Mouse (Mus musculus): Measurements from ENCODE around the gene Tex21. TPM values are rescaled to one million over a fixed set of nuclear protein-coding genes. Genes with fewer than 3 reads are reported as not detected.

Tex21 gene
- polyA plus RNA-seq, 1 experiment from 2014 or later, result not detected

DNA sequence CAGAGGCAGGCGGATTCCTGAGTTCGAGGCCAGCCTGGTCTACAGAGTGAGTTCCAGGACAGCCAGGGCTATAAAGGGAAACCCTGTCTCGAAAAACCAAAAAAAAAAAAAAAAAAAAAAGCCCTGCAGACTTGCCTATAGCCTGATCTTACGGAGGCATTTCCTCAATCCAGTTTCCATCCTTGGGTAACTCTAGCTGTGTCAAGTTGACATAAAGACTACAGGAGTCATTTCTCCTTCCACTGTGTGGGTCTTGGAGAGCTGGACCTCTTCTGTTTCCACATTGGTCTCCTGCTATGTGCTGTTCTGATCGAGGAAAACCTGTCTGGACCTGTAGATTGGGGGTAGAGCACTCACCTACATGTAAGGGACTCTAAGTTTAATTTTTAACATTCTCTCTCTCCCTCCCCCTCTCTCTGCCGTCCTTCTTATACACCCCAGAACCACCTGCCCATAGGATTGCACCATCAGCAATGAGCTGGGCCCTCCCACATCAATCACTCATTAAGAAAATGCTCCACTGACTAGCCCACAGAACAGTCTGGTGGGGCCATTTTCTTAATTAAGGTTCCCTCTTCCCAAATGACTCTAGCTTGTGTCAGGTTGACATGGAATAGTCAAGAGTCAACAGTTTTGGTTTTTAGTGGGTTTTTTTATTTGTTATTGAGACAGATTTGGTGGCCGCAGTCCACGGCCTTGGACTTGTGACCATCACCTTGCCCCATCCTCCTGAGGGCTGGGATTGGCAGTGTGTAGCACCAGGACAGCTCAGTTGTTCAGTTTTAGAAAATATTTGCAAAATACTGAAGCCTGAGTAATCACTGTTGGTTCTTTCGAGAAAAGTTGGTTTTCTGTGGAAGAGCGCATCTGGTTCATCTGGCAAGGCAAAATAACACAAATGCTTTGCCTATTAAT lies 26.3 kb upstream of the Tex21 start:
- WGBS, result 90% methylated on average over 10 of the region's 10 CpGs

DNA sequence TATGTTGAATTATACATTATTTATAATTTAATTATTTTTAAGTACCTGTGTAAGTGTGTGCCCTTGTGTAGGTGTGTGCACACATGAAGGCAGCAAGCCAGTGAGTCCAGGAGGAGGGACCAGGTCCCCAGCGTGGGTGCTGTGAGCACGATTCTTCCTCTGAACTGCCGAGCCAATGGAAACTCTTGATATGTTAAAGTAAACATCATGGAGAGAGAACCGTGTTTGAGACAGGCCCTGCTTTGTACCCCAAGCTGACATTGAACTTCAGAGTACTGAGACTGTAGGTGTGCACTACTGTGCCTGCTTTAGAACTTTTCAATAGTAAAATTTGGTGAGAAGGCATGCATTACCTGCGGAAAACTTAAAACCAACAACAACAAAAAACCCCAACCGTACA lies 25.0 kb upstream of the Tex21 start:
- no peak overlapping the region for H3K9ac ChIP-seq
- WGBS, result 87% methylated on average over 6 of the region's 6 CpGs
- H3K27me3 ChIP-seq, result no peaks in the 10 kb centered on the region
- no peak overlapping the region for H3K4me3 ChIP-seq
- H3K27ac ChIP-seq, result no peak overlapping the region
- H3K4me1 ChIP-seq, result no peaks in the 10 kb centered on the region
- H3K4me2 ChIP-seq (replicated peaks), result no peak overlapping the region
- no peak for ATAC-seq (ENCODE audit: insufficient number of reproducible peaks, insufficient read depth, low FRiP score, low TSS enrichment)
- H3K9me3 ChIP-seq, result no peaks in the 10 kb centered on the region
- peaks cover 16% of the 10 kb centered on the region; the same call in 1 of the 2 replicates for H3K36me3 ChIP-seq

More for the DNA sequence above, 26.3 kb upstream of the Tex21 start:
- no peak overlapping the region for H3K4me2 ChIP-seq (replicated peaks)
- ATAC-seq (ENCODE audit: insufficient number of reproducible peaks, insufficient read depth, low FRiP score, low TSS enrichment), result no peak
- no peak overlapping the region for H3K4me3 ChIP-seq
- no peak overlapping the region for H3K9ac ChIP-seq
- no peaks in the 10 kb centered on the region for H3K9me3 ChIP-seq
- no peaks in the 10 kb centered on the region for H3K4me1 ChIP-seq
- H3K36me3 ChIP-seq, result peaks cover 16% of the 10 kb centered on the region; the same call in 1 of the 2 replicates
- no peak overlapping the region for H3K27ac ChIP-seq
- H3K27me3 ChIP-seq, result no peaks in the 10 kb centered on the region

- no peak overlapping the region for H3K4me2 ChIP-seq (replicated peaks)
- no peaks in the 10 kb centered on the region for H3K4me1 ChIP-seq
- WGBS, result 58% methylated on average over 7 of the region's 7 CpGs
- H3K4me3 ChIP-seq, result no peak overlapping the region
- no peak overlapping the region for H3K27ac ChIP-seq
- H3K9ac ChIP-seq, result no peak overlapping the region
- ATAC-seq (ENCODE audit: insufficient number of reproducible peaks, insufficient read depth, low FRiP score, low TSS enrichment), result no peak
- H3K9me3 ChIP-seq, result no peaks in the 10 kb centered on the region
- H3K27me3 ChIP-seq, result no peaks in the 10 kb centered on the region
- H3K36me3 ChIP-seq, result peaks cover 16% of the 10 kb centered on the region; the same call in 1 of the 2 replicates
These were observed 22.6 kb upstream of the Tex21 start for GRCm38 (mm10) chr12:76269196-76269595.

- Histone ChIP-seq H3K9me3 (no peaks in the 10 kb centered on the region), H3K4me3 (no peak overlapping the region), H3K4me2 (replicated peaks) (no peak overlapping the region), H3K27ac (no peak overlapping the region), H3K27me3 (no peaks in the 10 kb centered on the region), H3K4me1 (no peaks in the 10 kb centered on the region), H3K36me3 (peaks cover 16% of the 10 kb centered on the region; the same call in 1 of the 2 replicates), H3K9ac (no peak overlapping the region)
- 74% methylated on average over 10 of the region's 10 CpGs for WGBS
- ATAC-seq (ENCODE audit: insufficient number of reproducible peaks, insufficient read depth, low FRiP score, low TSS enrichment), result no peak
These were observed 22.1 kb upstream of the Tex21 start for GRCm38 (mm10) chr12:76268686-76269085.

DNA sequence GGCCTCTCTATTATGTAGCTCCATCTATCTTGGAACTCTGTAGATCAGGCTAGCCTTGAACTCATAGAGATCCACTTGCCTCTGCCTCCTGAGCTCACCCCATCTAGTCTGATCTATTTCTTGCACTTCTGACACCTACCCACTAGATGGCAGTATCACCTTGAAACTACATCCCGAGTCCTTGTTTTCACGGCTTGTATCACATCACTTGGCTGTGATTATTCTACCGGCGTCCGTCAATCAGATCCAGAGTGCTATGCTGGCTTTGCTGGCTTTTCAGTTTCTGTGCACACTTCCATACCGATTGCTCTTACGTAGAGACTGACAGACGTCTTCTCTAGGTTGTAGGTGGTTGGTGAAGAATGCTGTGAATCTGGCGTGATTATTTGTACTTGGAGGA lies 20.3 kb upstream of the Tex21 start:
- H3K9me3 ChIP-seq, result no peaks in the 10 kb centered on the region
- H3K4me1 ChIP-seq, result no peaks in the 10 kb centered on the region
- H3K27me3 ChIP-seq, result no peaks in the 10 kb centered on the region
- no peak overlapping the region for H3K4me2 ChIP-seq (replicated peaks)
- no peak overlapping the region for H3K4me3 ChIP-seq
- H3K27ac ChIP-seq, result no peak overlapping the region
- no peak for ATAC-seq (ENCODE audit: insufficient number of reproducible peaks, insufficient read depth, low FRiP score, low TSS enrichment)
- 75% methylated on average over 9 of the region's 9 CpGs for WGBS
- peaks cover 13% of the 10 kb centered on the region; the same call in 1 of the 2 replicates for H3K36me3 ChIP-seq
- no peak overlapping the region for H3K9ac ChIP-seq

- 79% methylated on average over 6 of the region's 6 CpGs for WGBS
These were observed 18.5 kb upstream of the Tex21 start for GRCm38 (mm10) chr12:76265001-76265400.

DNA sequence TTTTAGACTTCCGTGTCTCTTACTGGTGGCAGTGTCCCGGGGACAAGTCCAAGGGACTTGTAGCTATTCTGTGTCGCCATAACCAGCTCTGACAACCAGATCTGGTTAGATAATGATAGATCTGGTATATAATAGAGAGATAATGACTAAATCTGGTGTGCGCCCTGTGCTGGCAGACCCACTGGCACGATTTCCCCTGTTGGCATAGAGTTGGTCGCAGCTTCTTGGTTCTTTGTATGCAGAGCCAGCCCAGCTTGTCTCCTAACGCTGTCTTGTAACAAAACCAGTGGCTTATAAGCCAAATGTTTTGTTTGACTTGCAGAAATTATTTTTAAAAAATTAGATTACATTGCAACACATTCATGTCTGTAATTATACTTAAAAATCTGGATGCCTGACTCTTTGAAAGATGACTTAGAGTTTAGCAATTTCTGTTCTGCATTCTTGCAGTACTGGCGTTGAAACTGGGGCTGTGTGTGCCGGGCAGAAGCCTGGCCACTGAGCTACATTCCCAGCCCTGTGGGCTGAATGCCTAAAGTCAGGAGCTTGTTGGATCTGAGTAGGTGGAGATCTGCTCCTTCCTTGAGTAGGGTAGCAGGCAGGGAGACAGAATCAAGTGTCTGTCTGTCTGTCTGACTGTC lies 17.9 kb upstream of the Tex21 start:
- Histone ChIP-seq H3K27ac (no peak overlapping the region), H3K36me3 (no peaks in the 10 kb centered on the region), H3K4me1 (no peaks in the 10 kb centered on the region), H3K4me2 (replicated peaks) (no peak overlapping the region), H3K27me3 (no peaks in the 10 kb centered on the region), H3K4me3 (no peak overlapping the region), H3K9ac (no peak overlapping the region), H3K9me3 (no peaks in the 10 kb centered on the region)
- WGBS, result 90% methylated on average over 9 of the region's 9 CpGs
- ATAC-seq (ENCODE audit: insufficient number of reproducible peaks, insufficient read depth, low FRiP score, low TSS enrichment), result no peak

More at GRCm38 (mm10) chr12:76265001-76265400, 18.5 kb upstream of the Tex21 start:
- no peak overlapping the region for H3K4me2 ChIP-seq (replicated peaks)
- no peak for ATAC-seq (ENCODE audit: insufficient number of reproducible peaks, insufficient read depth, low FRiP score, low TSS enrichment)
- H3K9ac ChIP-seq, result no peak overlapping the region
- H3K4me3 ChIP-seq, result no peak overlapping the region
- no peak overlapping the region for H3K27ac ChIP-seq
- 0 out of 2 replicates have a peak, but pooled peaks cover under 1% of the 10 kb centered on the region for H3K36me3 ChIP-seq
- no peaks in the 10 kb centered on the region for H3K4me1 ChIP-seq
- H3K9me3 ChIP-seq, result no peaks in the 10 kb centered on the region
- no peaks in the 10 kb centered on the region for H3K27me3 ChIP-seq

- Histone ChIP-seq H3K4me3 (no peak overlapping the region), H3K4me1 (no peaks in the 10 kb centered on the region), H3K36me3 (no peaks in the 10 kb centered on the region), H3K9ac (no peak overlapping the region), H3K27me3 (no peaks in the 10 kb centered on the region), H3K27ac (no peak overlapping the region), H3K4me2 (replicated peaks) (no peak overlapping the region), H3K9me3 (no peaks in the 10 kb centered on the region)
- 53% methylated on average over 1 of the region's 1 CpGs for WGBS
- ATAC-seq (ENCODE audit: insufficient number of reproducible peaks, insufficient read depth, low FRiP score, low TSS enrichment), result no peak
These were observed 17.3 kb upstream of the Tex21 start for GRCm38 (mm10) chr12:76263876-76264275.

- no peak for ATAC-seq (ENCODE audit: insufficient number of reproducible peaks, insufficient read depth, low FRiP score, low TSS enrichment)
- H3K4me3 ChIP-seq, result no peak overlapping the region
- H3K27me3 ChIP-seq, result no peaks in the 10 kb centered on the region
- H3K9ac ChIP-seq, result no peak overlapping the region
- no peaks in the 10 kb centered on the region for H3K9me3 ChIP-seq
- no peak overlapping the region for H3K27ac ChIP-seq
- H3K4me1 ChIP-seq, result no peaks in the 10 kb centered on the region
- 94% methylated on average over 4 of the region's 4 CpGs for WGBS
- H3K4me2 ChIP-seq (replicated peaks), result no peak overlapping the region
- no peaks in the 10 kb centered on the region for H3K36me3 ChIP-seq
These were observed 16.4 kb upstream of the Tex21 start for GRCm38 (mm10) chr12:76262918-76263317.

- ATAC-seq (ENCODE audit: insufficient number of reproducible peaks, insufficient read depth, low FRiP score, low TSS enrichment), result no peak
- Histone ChIP-seq H3K9me3 (no peaks in the 10 kb centered on the region), H3K4me2 (replicated peaks) (no peak overlapping the region), H3K36me3 (no peaks in the 10 kb centered on the region), H3K27me3 (no peaks in the 10 kb centered on the region), H3K9ac (no peak overlapping the region), H3K4me1 (no peaks in the 10 kb centered on the region; the same call in 1 of the 2 replicates), H3K4me3 (no peak overlapping the region), H3K27ac (no peak overlapping the region)
- WGBS, result 93% methylated on average over 4 of the region's 4 CpGs
These were observed 15.0 kb upstream of the Tex21 start for GRCm38 (mm10) chr12:76261556-76261955.

DNA sequence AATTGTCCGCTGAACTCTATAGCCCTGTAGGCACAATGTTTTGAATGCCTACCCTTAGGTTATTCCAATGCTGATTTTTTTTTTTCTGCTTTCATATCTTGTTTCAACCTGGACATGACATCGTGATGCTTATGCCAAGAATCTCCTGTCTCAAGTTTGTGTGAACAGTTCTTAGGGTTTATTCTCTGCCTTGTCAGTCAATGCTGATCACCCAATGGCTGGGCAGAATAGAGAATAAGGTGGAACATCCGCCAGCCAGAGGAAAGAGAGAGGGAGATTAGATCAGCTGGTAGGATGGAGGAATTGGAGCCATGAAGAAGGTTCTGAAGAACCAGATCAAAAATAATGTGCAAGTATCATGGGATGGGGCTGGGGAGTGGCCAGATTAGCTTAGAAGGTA lies 14.1 kb upstream of the Tex21 start:
- Histone ChIP-seq H3K4me1 (peaks cover 6% of the 10 kb centered on the region; the same call in 1 of the 2 replicates), H3K4me3 (no peak overlapping the region), H3K36me3 (no peaks in the 10 kb centered on the region), H3K9ac (no peak overlapping the region), H3K27ac (no peak overlapping the region), H3K27me3 (no peaks in the 10 kb centered on the region), H3K9me3 (no peaks in the 10 kb centered on the region), H3K4me2 (replicated peaks) (no peak overlapping the region)
- ATAC-seq (ENCODE audit: insufficient number of reproducible peaks, insufficient read depth, low FRiP score, low TSS enrichment), result no peak
- WGBS, result 82% methylated on average over 3 of the region's 3 CpGs
